Mouse (Mus musculus): ENCODE data around the gene Prdm10. TPM values are rescaled to one million over a fixed set of nuclear protein-coding genes. Genes with fewer than 3 reads are reported as not detected.
A peak's percentile ranks its signal among the peaks of the same experiment; 100 is the strongest.

Gene Prdm10
- polyA plus RNA-seq, 2 experiments, result 5.5 to 14.6 TPM

GRCm38 (mm10) chr9:31279306-31279705 lies 1.0 kb upstream of the Prdm10 start:
- 60% methylated on average over 2 of the region's 2 CpGs for WGBS
- Histone ChIP-seq H3K27me3 (ENCODE audit: control insufficient read depth, insufficient read depth, low read length) (no peaks in the 10 kb centered on the region), H3K27ac (replicated peaks; ENCODE audit: low read depth, low read length) (peak overlapping the region; percentile 99), H3K4me3 (replicated peaks; ENCODE audit: low read length) (peak overlapping the region; percentile 84), H3K4me2 (replicated peaks; ENCODE audit: low read depth, low read length, severe bottlenecking) (peak overlapping the region; percentile 82), H3K36me3 (ENCODE audit: control insufficient read depth, insufficient read depth, low read length) (no peaks in the 10 kb centered on the region), H3K4me1 (ENCODE audit: control insufficient read depth, insufficient read depth, low read length) (peaks cover 21% of the 10 kb centered on the region), H3K9ac (ENCODE audit: low read depth, low read length, severe bottlenecking) (peak overlapping the region; percentile 98), H3K9me3 (ENCODE audit: control insufficient read depth, low read length) (no peaks in the 10 kb centered on the region)
- ATAC-seq (ENCODE audit: low FRiP score, low read depth), result no peak
- no peak for TF ChIP-seq POLR2A (IDR thresholded peaks at IDR 0.05; ENCODE audit: borderline replicate concordance, extremely low read depth, insufficient read depth, insufficient read length)
- no peak for DNase-seq (ENCODE audit: low spot score)

GRCm38 (mm10) chr9:31279885-31280365 lies 413 bp upstream of the Prdm10 start:
- Histone ChIP-seq H3K4me2 (replicated peaks; ENCODE audit: low read depth, low read length, severe bottlenecking) (peak overlapping the region; percentile 82), H3K9me3 (ENCODE audit: control insufficient read depth, low read length) (no peaks in the 10 kb centered on the region), H3K9ac (ENCODE audit: low read depth, low read length, severe bottlenecking) (peak overlapping the region; percentile 98), H3K27me3 (ENCODE audit: control insufficient read depth, insufficient read depth, low read length) (no peaks in the 10 kb centered on the region), H3K36me3 (ENCODE audit: control insufficient read depth, insufficient read depth, low read length) (no peaks in the 10 kb centered on the region), H3K27ac (replicated peaks; ENCODE audit: low read depth, low read length) (peak overlapping the region; percentile 99), H3K4me1 (ENCODE audit: control insufficient read depth, insufficient read depth, low read length) (peaks cover 21% of the 10 kb centered on the region), H3K4me3 (replicated peaks; ENCODE audit: low read length) (peak overlapping the region; percentile 84)
- 0% methylated on average over 25 of the region's 25 CpGs for WGBS
- TF ChIP-seq POLR2A (IDR thresholded peaks at IDR 0.05; ENCODE audit: borderline replicate concordance, extremely low read depth, insufficient read depth, insufficient read length), result peak; percentile 57; the same call in 1 of the 2 replicates
- DNase-seq (ENCODE audit: low spot score) (peak; percentile 78), ATAC-seq (ENCODE audit: low FRiP score, low read depth) (peak; percentile 85)

- WGBS, result 1% methylated on average over 38 of the region's 63 CpGs
These were observed 799 bp downstream of the Prdm10 start for GRCm38 (mm10) chr9:31281011-31281662.

GRCm38 (mm10) chr9:31281663-31282015 lies 1.3 kb downstream of the Prdm10 start:
- ATAC-seq (ENCODE audit: low FRiP score, low read depth) (no peak), DNase-seq (ENCODE audit: low spot score) (peak; percentile 15)
- Histone ChIP-seq H3K36me3 (ENCODE audit: control insufficient read depth, insufficient read depth, low read length) (no peaks in the 10 kb centered on the region), H3K4me1 (ENCODE audit: control insufficient read depth, insufficient read depth, low read length) (peaks cover 21% of the 10 kb centered on the region), H3K27me3 (ENCODE audit: control insufficient read depth, insufficient read depth, low read length) (no peaks in the 10 kb centered on the region), H3K9me3 (ENCODE audit: control insufficient read depth, low read length) (no peaks in the 10 kb centered on the region), H3K4me3 (replicated peaks; ENCODE audit: low read length) (peak overlapping the region; percentile 84), H3K27ac (replicated peaks; ENCODE audit: low read depth, low read length) (peak overlapping the region; percentile 99), H3K9ac (ENCODE audit: low read depth, low read length, severe bottlenecking) (peak overlapping the region; percentile 98), H3K4me2 (replicated peaks; ENCODE audit: low read depth, low read length, severe bottlenecking) (peak overlapping the region; percentile 70)
- TF ChIP-seq POLR2A (IDR thresholded peaks at IDR 0.05; ENCODE audit: borderline replicate concordance, extremely low read depth, insufficient read depth, insufficient read length), result no peak
- WGBS, result 3% methylated on average over 11 of the region's 11 CpGs

More at GRCm38 (mm10) chr9:31281011-31281662, 799 bp downstream of the Prdm10 start:
- Histone ChIP-seq H3K27me3 (ENCODE audit: control insufficient read depth, insufficient read depth, low read length) (no peaks in the 10 kb centered on the region), H3K36me3 (ENCODE audit: control insufficient read depth, insufficient read depth, low read length) (no peaks in the 10 kb centered on the region), H3K27ac (replicated peaks; ENCODE audit: low read depth, low read length) (peak overlapping the region; percentile 99), H3K9ac (ENCODE audit: low read depth, low read length, severe bottlenecking) (peak overlapping the region; percentile 98), H3K4me2 (replicated peaks; ENCODE audit: low read depth, low read length, severe bottlenecking) (peak overlapping the region; percentile 70), H3K4me1 (ENCODE audit: control insufficient read depth, insufficient read depth, low read length) (peaks cover 21% of the 10 kb centered on the region), H3K9me3 (ENCODE audit: control insufficient read depth, low read length) (no peaks in the 10 kb centered on the region), H3K4me3 (replicated peaks; ENCODE audit: low read length) (peak overlapping the region; percentile 84)
- ATAC-seq (ENCODE audit: low FRiP score, low read depth) (peak; percentile 71), DNase-seq (ENCODE audit: low spot score) (peak; percentile 60)
- peak; percentile 21; the same call in 1 of the 2 replicates for TF ChIP-seq POLR2A (IDR thresholded peaks at IDR 0.05; ENCODE audit: borderline replicate concordance, extremely low read depth, insufficient read depth, insufficient read length)

GRCm38 (mm10) chr9:31282536-31282935 lies 2.2 kb downstream of the Prdm10 start:
- ATAC-seq (ENCODE audit: low FRiP score, low read depth), result no peak
- H3K27me3 ChIP-seq (ENCODE audit: control insufficient read depth, insufficient read depth, low read length), result no peaks in the 10 kb centered on the region
- H3K4me2 ChIP-seq (replicated peaks; ENCODE audit: low read depth, low read length, severe bottlenecking), result peak overlapping the region; percentile 70; the same call in 1 of the 2 replicates
- H3K4me3 ChIP-seq (replicated peaks; ENCODE audit: low read length), result no peak overlapping the region
- no peak for TF ChIP-seq POLR2A (IDR thresholded peaks at IDR 0.05; ENCODE audit: borderline replicate concordance, extremely low read depth, insufficient read depth, insufficient read length)
- H3K9me3 ChIP-seq (ENCODE audit: control insufficient read depth, low read length), result no peaks in the 10 kb centered on the region
- H3K27ac ChIP-seq (replicated peaks; ENCODE audit: low read depth, low read length), result no peak overlapping the region
- DNase-seq (ENCODE audit: low spot score), result no peak
- peaks cover 21% of the 10 kb centered on the region for H3K4me1 ChIP-seq (ENCODE audit: control insufficient read depth, insufficient read depth, low read length)
- H3K36me3 ChIP-seq (ENCODE audit: control insufficient read depth, insufficient read depth, low read length), result no peaks in the 10 kb centered on the region
- 27% methylated on average over 4 of the region's 4 CpGs for WGBS
- no peak overlapping the region for H3K9ac ChIP-seq (ENCODE audit: low read depth, low read length, severe bottlenecking)
